Mouse (Mus musculus): Measurements from ENCODE around the gene Olfr1457. TPM values are rescaled to one million over a fixed set of nuclear protein-coding genes. Genes with fewer than 3 reads are reported as not detected.

Olfr1457 gene
- not detected for polyA plus RNA-seq (2021)

GRCm38 (mm10) chr19:13097791-13098190 is at the start of gene Olfr1457:
Gene Olfr1457, minus strand, starts transcription at chr19:13097891.
- ChIA-PET CTCF (no interaction called here), POLR2A (no interaction called here)
- H3K27me3 ChIP-seq: peaks cover 4% of the 10 kb centered on the region
- ATAC-seq (no peak), DNase-seq (ENCODE audit: low read depth, low spot score) (no peak)
- in situ Hi-C loops (cut with MboI; ENCODE audit: low pct_unique_long_range_greater_than_20kb): no loop called here
- TF ChIP-seq CTCF (IDR thresholded peaks at IDR 0.05): no peak

GRCm38 (mm10) chr19:13106675-13107074 is 9.0 kb upstream of the Olfr1457 start, which contains the start of gene Olfr1458:
Gene Olfr1458, minus strand, starts transcription at chr19:13106775.
- no peaks in the 10 kb centered on the region for H3K27me3 ChIP-seq
- no peak for ATAC-seq
- CTCF ChIA-PET: no interaction called here
- TF ChIP-seq CTCF (IDR thresholded peaks at IDR 0.05): no peak
- POLR2A ChIA-PET: no interaction called here
- DNase-seq (ENCODE audit: low read depth, low spot score): no peak
- in situ Hi-C loops (cut with MboI; ENCODE audit: low pct_unique_long_range_greater_than_20kb): no loop called here

GRCm38 (mm10) chr19:13093908-13094307 is 3.8 kb downstream of the Olfr1457 start:
- in situ Hi-C loops (cut with MboI; ENCODE audit: low pct_unique_long_range_greater_than_20kb): no loop called here
- no peak for ATAC-seq
- POLR2A ChIA-PET: no interaction called here
- peaks cover 4% of the 10 kb centered on the region for H3K27me3 ChIP-seq
- TF ChIP-seq CTCF (IDR thresholded peaks at IDR 0.05): no peak
- CTCF ChIA-PET: no interaction called here
- no peak for DNase-seq (ENCODE audit: low read depth, low spot score)

- ATAC-seq (no peak), DNase-seq (ENCODE audit: low read depth, low spot score) (no peak)
- ChIA-PET CTCF (no interaction called here), POLR2A (no interaction called here)
- peaks cover 4% of the 10 kb centered on the region for H3K27me3 ChIP-seq
- no peak for TF ChIP-seq CTCF (IDR thresholded peaks at IDR 0.05)
- in situ Hi-C loops (cut with MboI; ENCODE audit: low pct_unique_long_range_greater_than_20kb): no loop called here
Observed at GRCm38 (mm10) chr19:13060310-13060709, 37.4 kb downstream of the Olfr1457 start, which contains the start of gene Olfr1454. Gene Olfr1454, plus strand, starts transcription at chr19:13060610.

Other genes with a start within 250 kb of the Olfr1457 start
- gene Olfr1444, start 240.6 kb downstream of the Olfr1457 start, polyA plus RNA-seq (2021): not detected
- not detected for gene Olfr1445, start 214.0 kb downstream of the Olfr1457 start, polyA plus RNA-seq (2021)
- gene Olfr1446, start 204.4 kb downstream of the Olfr1457 start, polyA plus RNA-seq (2021): not detected
- not detected for gene Olfr1447, start 194.1 kb downstream of the Olfr1457 start, polyA plus RNA-seq (2021)
- not detected for gene Olfr1448, start 173.5 kb downstream of the Olfr1457 start, polyA plus RNA-seq (2021)
- not detected for gene Olfr1449, start 167.1 kb downstream of the Olfr1457 start, polyA plus RNA-seq (2021)
- gene Olfr1450, start 147.6 kb downstream of the Olfr1457 start, polyA plus RNA-seq (2021): not detected
- not detected for gene Olfr1451, start 102.9 kb downstream of the Olfr1457 start, polyA plus RNA-seq (2021)
- not detected for gene Olfr1453, start 69.6 kb downstream of the Olfr1457 start, polyA plus RNA-seq (2021)
- not detected for gene Olfr1454, start 37.3 kb downstream of the Olfr1457 start, polyA plus RNA-seq (2021)
- not detected for gene Olfr1458, start 8.9 kb upstream of the Olfr1457 start, polyA plus RNA-seq (2021)
- 0.03 TPM for gene Olfr1459, start 51.7 kb upstream of the Olfr1457 start, polyA plus RNA-seq (2021)
- gene Olfr1461, start 65.1 kb upstream of the Olfr1457 start, polyA plus RNA-seq (2021): not detected
- not detected for gene Olfr1462, start 87.8 kb upstream of the Olfr1457 start, polyA plus RNA-seq (2021)
- gene Olfr1463, start 133.4 kb upstream of the Olfr1457 start, polyA plus RNA-seq (2021): not detected
- not detected for gene Olfr1465, start 217.7 kb upstream of the Olfr1457 start, polyA plus RNA-seq (2021)
- gene Olfr1466, start 241.0 kb upstream of the Olfr1457 start, polyA plus RNA-seq (2021): not detected